Mouse (Mus musculus): ENCODE measurements at regions not wholly inside any gene's neighbourhood (a gene's known extent, or its start where the extent isn't known, plus 50 kb on each side); places are given as distances from the start of the nearest gene placed in this dataset.

DNA sequence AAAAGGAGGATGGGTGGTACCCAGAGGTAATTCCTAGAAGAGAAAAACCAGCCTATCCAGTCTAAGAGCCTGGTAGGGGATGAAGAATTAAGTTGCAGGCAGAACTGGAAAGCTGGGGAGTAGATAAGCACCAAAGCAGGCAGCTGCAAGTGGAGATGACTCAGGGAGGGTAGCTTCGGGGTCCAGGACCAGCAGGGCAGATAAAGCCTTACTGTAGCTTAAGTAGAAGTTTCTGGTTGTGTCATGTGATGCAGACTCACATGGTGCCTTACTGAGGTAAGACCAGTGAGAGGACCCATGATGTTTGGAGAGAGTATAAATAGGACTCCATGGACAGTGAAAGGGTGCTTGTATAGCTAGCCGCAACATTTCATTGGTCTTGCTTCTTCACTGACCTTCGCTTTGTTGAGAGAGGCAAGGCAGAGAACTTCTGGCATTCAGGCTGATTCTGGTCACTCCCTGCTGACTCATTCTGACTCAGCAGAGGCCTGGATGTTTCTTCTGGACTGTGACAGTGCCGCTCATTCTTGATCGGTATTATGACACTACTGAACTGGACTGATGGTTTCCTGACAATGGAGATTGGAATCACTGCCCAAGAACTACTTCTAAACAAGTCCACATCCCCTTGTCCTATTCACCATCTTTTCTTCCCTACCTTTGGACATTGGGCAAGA is 315.7 kb upstream of the Acvr2a start:
- TF ChIP-seq CTCF (IDR thresholded peaks at IDR 0.05; ENCODE audit: borderline replicate concordance, insufficient read depth, low read depth, low read length) (no peak), POLR2A (IDR thresholded peaks at IDR 0.05; ENCODE audit: borderline replicate concordance, insufficient read depth, low read length) (no peak)
